Mouse (Mus musculus) urinary bladder, postnatal 36 days (tissue): Measurements from ENCODE around the gene Tcp10c.
"Not testable (repeated sequence)": the region's sequence is repeated elsewhere in the genome, so short reads cannot be mapped to it uniquely, and the experiment has no call there.

ENCODE experiments used
- DNase-seq, 2 experiments: peaks; one replicate each; pipeline ENCODE4 v3.0.0; 2022; ENCODE audit warnings: low spot score in 2 of 2, mixed read lengths in 1 of 2

Tcp10c gene

GRCm38 (mm10) chr17:13354521-13354920 is at the start of gene Tcp10c:
TSS of gene Tcp10c (plus strand) at chr17:13354572.
- DNase-seq = not testable (repeated sequence)

- not testable (repeated sequence) for DNase-seq
These were observed 46.5 kb upstream of the Tcp10c start for GRCm38 (mm10) chr17:13307852-13308251.

- not testable (repeated sequence) for DNase-seq
These were observed 46.0 kb upstream of the Tcp10c start for GRCm38 (mm10) chr17:13308344-13308743.

GRCm38 (mm10) chr17:13308746-13309145 is 45.6 kb upstream of the Tcp10c start:
- not testable (repeated sequence) for DNase-seq

- DNase-seq = not testable (repeated sequence)
These were observed 45.2 kb upstream of the Tcp10c start for GRCm38 (mm10) chr17:13309182-13309631.

- not testable (repeated sequence) for DNase-seq
These were observed 24.4 kb upstream of the Tcp10c start for GRCm38 (mm10) chr17:13329967-13330366.

- not testable (repeated sequence) for DNase-seq
These were observed 23.2 kb upstream of the Tcp10c start for GRCm38 (mm10) chr17:13331179-13331578.

- DNase-seq = not testable (repeated sequence)
These were observed 21.9 kb upstream of the Tcp10c start for GRCm38 (mm10) chr17:13332496-13332895.

- peak in 1 of 2 experiments; percentile 20 for DNase-seq
These were observed 17.2 kb upstream of the Tcp10c start for GRCm38 (mm10) chr17:13336979-13337749.

GRCm38 (mm10) chr17:13337931-13338330 is 16.4 kb upstream of the Tcp10c start:
- DNase-seq = not testable (repeated sequence)

GRCm38 (mm10) chr17:13340071-13340470 is 14.3 kb upstream of the Tcp10c start:
- DNase-seq = peak in 1 of 2 experiments; percentile 26

- not testable (repeated sequence) for DNase-seq
These were observed 8.4 kb upstream of the Tcp10c start for GRCm38 (mm10) chr17:13345923-13346322.

- not testable (repeated sequence) for DNase-seq
These were observed 4.8 kb upstream of the Tcp10c start for GRCm38 (mm10) chr17:13349563-13349962.

- DNase-seq = not testable (repeated sequence)
These were observed 1.1 kb upstream of the Tcp10c start for GRCm38 (mm10) chr17:13353249-13353648.

GRCm38 (mm10) chr17:13362489-13362888 is 8.1 kb downstream of the Tcp10c start:
- not testable (repeated sequence) for DNase-seq

GRCm38 (mm10) chr17:13363773-13364172 is 9.4 kb downstream of the Tcp10c start:
- DNase-seq = not testable (repeated sequence)

- DNase-seq = not testable (repeated sequence)
These were observed 9.8 kb downstream of the Tcp10c start for GRCm38 (mm10) chr17:13364196-13364595.

GRCm38 (mm10) chr17:13367181-13367580 is 12.8 kb downstream of the Tcp10c start:
- DNase-seq = not testable (repeated sequence)

GRCm38 (mm10) chr17:13368658-13369057 is 14.3 kb downstream of the Tcp10c start:
- DNase-seq = not testable (repeated sequence)

GRCm38 (mm10) chr17:13370746-13371145 is 16.4 kb downstream of the Tcp10c start:
- DNase-seq = not testable (repeated sequence)

- not testable (repeated sequence) for DNase-seq
These were observed 24.0 kb downstream of the Tcp10c start for GRCm38 (mm10) chr17:13378341-13378740.

- not testable (repeated sequence) for DNase-seq
These were observed 25.7 kb downstream of the Tcp10c start for GRCm38 (mm10) chr17:13379951-13380615.
